Mouse (Mus musculus): ENCODE measurements around the gene Sipa1l3. TPM values are rescaled to one million over a fixed set of nuclear protein-coding genes. Genes with fewer than 3 reads are reported as not detected.

Sipa1l3 gene
- polyA plus RNA-seq, 1 experiment, result 38.2 TPM

- DNase-seq (ENCODE audit: extremely low spot score in 1 of 2, low spot score in 1 of 2), result no peak
These were observed 36.9 kb downstream of the Sipa1l3 start for GRCm38 (mm10) chr7:29481345-29482155.

- no peak for DNase-seq (ENCODE audit: extremely low spot score in 1 of 2, low spot score in 1 of 2)
These were observed 37.7 kb downstream of the Sipa1l3 start for GRCm38 (mm10) chr7:29480590-29481344.

GRCm38 (mm10) chr7:29480183-29480582 is 38.3 kb downstream of the Sipa1l3 start:
- no peak for DNase-seq (ENCODE audit: extremely low spot score in 1 of 2, low spot score in 1 of 2)

GRCm38 (mm10) chr7:29475005-29475404 is 43.4 kb downstream of the Sipa1l3 start:
- no peak for DNase-seq (ENCODE audit: extremely low spot score in 1 of 2, low spot score in 1 of 2)

- DNase-seq (ENCODE audit: extremely low spot score in 1 of 2, low spot score in 1 of 2), result no peak
These were observed 47.1 kb downstream of the Sipa1l3 start for GRCm38 (mm10) chr7:29471309-29471708.

GRCm38 (mm10) chr7:29469602-29470344 is 48.7 kb downstream of the Sipa1l3 start:
- DNase-seq (ENCODE audit: extremely low spot score in 1 of 2, low spot score in 1 of 2), result no peak

- peak in 1 of 2 experiments; percentile 60 for DNase-seq (ENCODE audit: extremely low spot score in 1 of 2, low spot score in 1 of 2)
These were observed 49.8 kb downstream of the Sipa1l3 start for GRCm38 (mm10) chr7:29468593-29468992.

- DNase-seq (ENCODE audit: extremely low spot score in 1 of 2, low spot score in 1 of 2), result no peak
These were observed 51.9 kb downstream of the Sipa1l3 start for GRCm38 (mm10) chr7:29466585-29466984.

- DNase-seq (ENCODE audit: extremely low spot score in 1 of 2, low spot score in 1 of 2), result no peak
These were observed 52.7 kb downstream of the Sipa1l3 start for GRCm38 (mm10) chr7:29465736-29466135.

- no peak for DNase-seq (ENCODE audit: extremely low spot score in 1 of 2, low spot score in 1 of 2)
These were observed 55.6 kb downstream of the Sipa1l3 start for GRCm38 (mm10) chr7:29462820-29463219.

GRCm38 (mm10) chr7:29462178-29462577 is 56.3 kb downstream of the Sipa1l3 start:
- DNase-seq (ENCODE audit: extremely low spot score in 1 of 2, low spot score in 1 of 2), result peak in 1 of 2 experiments; percentile 65

GRCm38 (mm10) chr7:29461557-29461956 is 56.9 kb downstream of the Sipa1l3 start:
- DNase-seq (ENCODE audit: extremely low spot score in 1 of 2, low spot score in 1 of 2), result no peak

- no peak for DNase-seq (ENCODE audit: extremely low spot score in 1 of 2, low spot score in 1 of 2)
These were observed 59.3 kb downstream of the Sipa1l3 start for GRCm38 (mm10) chr7:29458889-29459740.

GRCm38 (mm10) chr7:29457772-29458171 is 60.7 kb downstream of the Sipa1l3 start:
- no peak for DNase-seq (ENCODE audit: extremely low spot score in 1 of 2, low spot score in 1 of 2)

GRCm38 (mm10) chr7:29456716-29457115 is 61.7 kb downstream of the Sipa1l3 start:
- DNase-seq (ENCODE audit: extremely low spot score in 1 of 2, low spot score in 1 of 2), result no peak

GRCm38 (mm10) chr7:29455591-29455990 is 62.9 kb downstream of the Sipa1l3 start:
- DNase-seq (ENCODE audit: extremely low spot score in 1 of 2, low spot score in 1 of 2), result no peak

GRCm38 (mm10) chr7:29454965-29455364 is 63.5 kb downstream of the Sipa1l3 start:
- DNase-seq (ENCODE audit: extremely low spot score in 1 of 2, low spot score in 1 of 2), result no peak

- peak; percentile 27 to 54 for DNase-seq (ENCODE audit: extremely low spot score in 1 of 2, low spot score in 1 of 2)
These were observed 65.3 kb downstream of the Sipa1l3 start for GRCm38 (mm10) chr7:29452991-29453741.

GRCm38 (mm10) chr7:29452381-29452780 is 66.1 kb downstream of the Sipa1l3 start:
- no peak for DNase-seq (ENCODE audit: extremely low spot score in 1 of 2, low spot score in 1 of 2)

All from frontal cortex, adult 2 months (tissue).